ENCODE assay signal across 13 mouse cellular contexts in genomic region chr16:77402711-77403280, GRCm38 (mm10).
A peak's percentile ranks its signal among the peaks of the same experiment; 100 is the strongest.
DNase-seq lines count a peak whose midpoint lies in the region; ATAC-seq and TF ChIP-seq lines count a peak whose summit lies in the region.
"Had no signal": no experiment of that assay in that cellular context is flagged by ENCODE, and none has a peak within 500 bp of the region (broad histone marks: within the 10 kb centered on the region; RNA-seq: fewer than 3 reads in every experiment).

No protein-coding gene starts in this region.

- no peaks in the 10 kb centered on the region for H3K36me3 ChIP-seq in neural tube, embryonic 11.5 days (ENCODE audit: control insufficient read depth, insufficient read depth, low read length)
- no peaks in the 10 kb centered on the region for H3K36me3 ChIP-seq in forebrain, embryonic 14.5 days (ENCODE audit: control insufficient read depth, insufficient read depth, low read length)
- no peaks in the 10 kb centered on the region for H3K36me3 ChIP-seq in hindbrain, postnatal 0 days (ENCODE audit: insufficient read depth, low read length)
- no peaks in the 10 kb centered on the region for H3K36me3 ChIP-seq in stomach, postnatal 0 days (ENCODE audit: control insufficient read depth, insufficient read depth, low read length)
- H3K36me3 ChIP-seq in intestine, postnatal 0 days (ENCODE audit: control insufficient read depth, insufficient read depth) = no peaks in the 10 kb centered on the region
- H3K36me3 ChIP-seq: liver, embryonic 15.5 days had no signal

- H3K9ac ChIP-seq in neural tube, embryonic 11.5 days (ENCODE audit: low read length) = no peak overlapping the region
- no peak overlapping the region for H3K9ac ChIP-seq in forebrain, embryonic 14.5 days (ENCODE audit: low read length)
- no peak overlapping the region; the same call in 1 of the 2 replicates for H3K9ac ChIP-seq in hindbrain, postnatal 0 days (replicated peaks; ENCODE audit: low read length)
- H3K9ac ChIP-seq in stomach, postnatal 0 days (ENCODE audit: low read length) = no peak overlapping the region
- no peak overlapping the region for H3K9ac ChIP-seq in intestine, postnatal 0 days (ENCODE audit: low read depth, low read length)
- H3K9ac ChIP-seq: liver, embryonic 15.5 days had no signal

- WGBS in neural tube, embryonic 11.5 days = 64% methylated on average over 7 of the region's 7 CpGs
- 14% methylated on average over 7 of the region's 7 CpGs for WGBS in forebrain, embryonic 14.5 days
- WGBS in hindbrain, postnatal 0 days = 43% methylated on average over 7 of the region's 7 CpGs
- WGBS in stomach, postnatal 0 days = 61% methylated on average over 7 of the region's 7 CpGs
- WGBS in intestine, postnatal 0 days = 81% methylated on average over 7 of the region's 7 CpGs

- no peaks in the 10 kb centered on the region for H3K27me3 ChIP-seq in neural tube, embryonic 11.5 days (ENCODE audit: control insufficient read depth, insufficient read depth, low read length)
- H3K27me3 ChIP-seq in forebrain, embryonic 14.5 days (replicated peaks; ENCODE audit: control insufficient read depth, insufficient read depth, low read length) = no peaks in the 10 kb centered on the region
- no peaks in the 10 kb centered on the region for H3K27me3 ChIP-seq in hindbrain, postnatal 0 days (ENCODE audit: insufficient read depth, low read length)
- no peaks in the 10 kb centered on the region for H3K27me3 ChIP-seq in stomach, postnatal 0 days (ENCODE audit: control insufficient read depth, insufficient read depth, low read length)
- H3K27me3 ChIP-seq in intestine, postnatal 0 days (replicated peaks; ENCODE audit: control insufficient read depth, insufficient read depth, low read length) = no peaks in the 10 kb centered on the region
- H3K27me3 ChIP-seq: CH12.LX; liver, embryonic 15.5 days had no signal

- H3K27ac ChIP-seq in neural tube, embryonic 11.5 days (ENCODE audit: low read depth, low read length) = no peak overlapping the region; the same call in 1 of the 2 replicates
- H3K27ac ChIP-seq in forebrain, embryonic 14.5 days (ENCODE audit: low read depth, low read length) = peak overlapping the region; percentile 39; the same call in 1 of the 2 replicates
- peak overlapping the region; percentile 41 for H3K27ac ChIP-seq in hindbrain, postnatal 0 days
- no peak overlapping the region for H3K27ac ChIP-seq in stomach, postnatal 0 days (replicated peaks)
- H3K27ac ChIP-seq in intestine, postnatal 0 days (ENCODE audit: low read depth, low read length) = no peak overlapping the region
- H3K27ac ChIP-seq: liver, embryonic 15.5 days had no signal

- no peak for TF ChIP-seq EP300 in stomach, postnatal 0 days (optimal IDR thresholded peaks at IDR 0.05)

- ATAC-seq in neural tube, embryonic 11.5 days (ENCODE audit: insufficient read depth, low FRiP score, low TSS enrichment) = no peak
- ATAC-seq in forebrain, embryonic 14.5 days = peak; percentile 41; the same call in 1 of the 2 replicates
- no peak for ATAC-seq in hindbrain, postnatal 0 days
- no peak for ATAC-seq in stomach, postnatal 0 days (ENCODE audit: low FRiP score, low TSS enrichment)
- ATAC-seq in intestine, postnatal 0 days = no peak

- 0 out of 2 replicates have a peak overlapping the region, but pooled peaks have one; percentile 1 for H3K4me2 ChIP-seq in neural tube, embryonic 11.5 days (ENCODE audit: low read depth)
- peak overlapping the region; percentile 31; the same call in 1 of the 2 replicates for H3K4me2 ChIP-seq in forebrain, embryonic 14.5 days (ENCODE audit: low read length)
- H3K4me2 ChIP-seq in hindbrain, postnatal 0 days (ENCODE audit: low read depth, low read length) = peak overlapping the region; percentile 39
- 0 out of 2 replicates have a peak overlapping the region, but pooled peaks have one; percentile 9 for H3K4me2 ChIP-seq in stomach, postnatal 0 days (replicated peaks; ENCODE audit: low read depth)
- H3K4me2 ChIP-seq in intestine, postnatal 0 days (replicated peaks; ENCODE audit: low read depth) = no peak overlapping the region
- H3K4me2 ChIP-seq: liver, embryonic 15.5 days had no signal

- DNase-seq in neural tube, embryonic 11.5 days (ENCODE audit: low spot score) = no peak
- no peak for DNase-seq in neural tube, embryonic 10.5 days (ENCODE audit: extremely low spot score, low spot score)
- DNase-seq in forebrain, embryonic 14.5 days (ENCODE audit: low spot score) = peak; percentile 70
- DNase-seq in hindbrain, postnatal 0 days (ENCODE audit: low spot score) = no peak
- DNase-seq in stomach, postnatal 0 days (ENCODE audit: low spot score) = no peak
- DNase-seq in frontal cortex, postnatal 25 days (ENCODE audit: low spot score in 2 of 2) = no peak
- DNase-seq in layer of hippocampus, adult 11-12 months (ENCODE audit: low spot score) = no peak
- DNase-seq: cerebellum, adult 9-11 months; heart, adult 11 months; thymus, postnatal 14 days had no signal

- TF ChIP-seq CTCF in hindbrain, postnatal 0 days (IDR thresholded peaks at IDR 0.05; ENCODE audit: low read depth) = no peak
- no peak for TF ChIP-seq CTCF in stomach, postnatal 0 days (IDR thresholded peaks at IDR 0.05; ENCODE audit: low read depth)
- no peak for TF ChIP-seq CTCF in intestine, postnatal 0 days (IDR thresholded peaks at IDR 0.05; ENCODE audit: low read depth)

- H3K4me3 ChIP-seq in neural tube, embryonic 11.5 days (ENCODE audit: low read depth, low read length) = no peak overlapping the region
- H3K4me3 ChIP-seq in forebrain, embryonic 14.5 days (ENCODE audit: low read depth, low read length) = no peak overlapping the region
- H3K4me3 ChIP-seq in hindbrain, postnatal 0 days (ENCODE audit: low read length) = no peak overlapping the region
- no peak overlapping the region for H3K4me3 ChIP-seq in stomach, postnatal 0 days (ENCODE audit: low read depth, low read length)
- no peak overlapping the region for H3K4me3 ChIP-seq in intestine, postnatal 0 days (ENCODE audit: low read depth, low read length)
- H3K4me3 ChIP-seq: liver, embryonic 15.5 days had no signal

- no peaks in the 10 kb centered on the region for H3K9me3 ChIP-seq in neural tube, embryonic 11.5 days (ENCODE audit: control insufficient read depth, low read length)
- H3K9me3 ChIP-seq in forebrain, embryonic 14.5 days (replicated peaks; ENCODE audit: control insufficient read depth, low read length) = no peaks in the 10 kb centered on the region
- no peaks in the 10 kb centered on the region for H3K9me3 ChIP-seq in hindbrain, postnatal 0 days (ENCODE audit: low read length)
- H3K9me3 ChIP-seq in stomach, postnatal 0 days (ENCODE audit: control insufficient read depth, low read length) = no peaks in the 10 kb centered on the region
- no peaks in the 10 kb centered on the region for H3K9me3 ChIP-seq in intestine, postnatal 0 days (ENCODE audit: control insufficient read depth)
- H3K9me3 ChIP-seq: liver, embryonic 15.5 days had no signal

- peaks cover 56% of the 10 kb centered on the region for H3K4me1 ChIP-seq in neural tube, embryonic 11.5 days (ENCODE audit: control insufficient read depth, insufficient read depth, low read length)
- peaks cover 50% of the 10 kb centered on the region for H3K4me1 ChIP-seq in forebrain, embryonic 14.5 days (ENCODE audit: control insufficient read depth, insufficient read depth, low read length)
- H3K4me1 ChIP-seq in hindbrain, postnatal 0 days (ENCODE audit: insufficient read depth, low read length) = peaks cover 21% of the 10 kb centered on the region
- no peaks in the 10 kb centered on the region; the same call in 1 of the 2 replicates for H3K4me1 ChIP-seq in stomach, postnatal 0 days (replicated peaks; ENCODE audit: control insufficient read depth, insufficient read depth)
- H3K4me1 ChIP-seq in intestine, postnatal 0 days (replicated peaks; ENCODE audit: control insufficient read depth, insufficient read depth, low read length) = no peaks in the 10 kb centered on the region

Comparison
In these comparisons a context has a peak if more than half of its experiments do, and no peak if none do; other contexts are left out.
1. H3K27ac ChIP-seq: peak in forebrain, embryonic 14.5 days (single experiment) and hindbrain, postnatal 0 days (single experiment); none in neural tube, embryonic 11.5 days (single experiment), stomach, postnatal 0 days (single experiment) and intestine, postnatal 0 days (single experiment).